Mouse (Mus musculus): ENCODE data around the gene Helt.

Helt gene

DNA sequence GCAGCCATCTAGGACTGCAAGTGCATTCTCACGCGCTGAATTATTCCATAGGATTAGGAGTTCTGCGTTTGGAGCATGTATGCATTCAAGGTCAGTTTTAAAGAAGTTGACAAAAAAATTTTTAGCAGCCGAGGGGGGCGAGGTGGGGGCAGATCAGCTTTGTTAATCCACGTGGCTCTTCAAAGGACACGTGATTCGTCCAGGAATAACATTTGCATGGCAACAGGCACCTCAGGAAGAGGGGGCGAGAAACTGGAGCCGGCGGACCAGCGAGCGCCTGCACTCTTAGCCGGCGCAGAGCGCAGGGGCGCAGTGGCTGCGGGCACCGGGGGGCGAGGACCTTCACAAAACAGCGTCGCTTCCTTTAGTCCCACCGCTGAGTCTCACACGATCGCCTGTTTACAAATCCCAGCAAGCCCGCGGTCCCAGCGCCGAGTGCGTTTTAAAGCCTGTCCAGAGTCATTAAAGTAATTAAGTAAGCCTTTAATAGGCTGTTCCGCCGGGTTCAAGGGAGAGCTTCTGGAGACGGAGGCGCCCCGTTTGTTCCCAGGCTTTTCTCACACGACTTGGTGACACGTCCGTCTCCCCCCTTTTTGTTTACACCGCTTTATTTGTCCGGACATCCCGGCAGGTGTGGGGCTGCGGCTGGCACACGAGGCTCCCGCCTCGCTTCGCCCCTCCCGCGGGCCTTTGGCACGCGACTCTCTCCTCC, at the start of gene Helt:
Gene Helt (minus strand): TSS at position 491 of the 712 bp plus-strand sequence.
- under 1% methylated on average over 50 of the region's 50 CpGs for WGBS

DNA sequence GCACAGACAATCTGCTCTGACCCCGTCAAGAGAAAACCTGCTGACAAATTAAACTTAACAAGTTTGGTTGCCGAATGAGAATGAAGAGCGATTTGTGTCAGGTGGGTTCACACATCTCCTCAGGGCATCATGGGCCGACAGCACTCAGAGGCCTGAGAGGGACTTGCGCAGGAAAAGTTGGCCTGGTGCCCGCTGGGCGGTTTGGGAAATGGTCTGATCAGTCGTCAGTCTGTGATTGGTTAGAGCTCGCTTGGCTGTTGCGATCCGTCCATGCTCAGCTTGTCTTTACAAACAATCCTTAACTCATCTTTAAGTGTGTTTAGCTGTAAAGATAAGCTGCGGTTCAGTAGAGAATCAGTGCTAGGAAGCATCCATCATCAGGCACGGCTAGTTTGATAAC, 47.8 kb upstream of the Helt start:
- WGBS = 82% methylated on average over 13 of the region's 13 CpGs

DNA sequence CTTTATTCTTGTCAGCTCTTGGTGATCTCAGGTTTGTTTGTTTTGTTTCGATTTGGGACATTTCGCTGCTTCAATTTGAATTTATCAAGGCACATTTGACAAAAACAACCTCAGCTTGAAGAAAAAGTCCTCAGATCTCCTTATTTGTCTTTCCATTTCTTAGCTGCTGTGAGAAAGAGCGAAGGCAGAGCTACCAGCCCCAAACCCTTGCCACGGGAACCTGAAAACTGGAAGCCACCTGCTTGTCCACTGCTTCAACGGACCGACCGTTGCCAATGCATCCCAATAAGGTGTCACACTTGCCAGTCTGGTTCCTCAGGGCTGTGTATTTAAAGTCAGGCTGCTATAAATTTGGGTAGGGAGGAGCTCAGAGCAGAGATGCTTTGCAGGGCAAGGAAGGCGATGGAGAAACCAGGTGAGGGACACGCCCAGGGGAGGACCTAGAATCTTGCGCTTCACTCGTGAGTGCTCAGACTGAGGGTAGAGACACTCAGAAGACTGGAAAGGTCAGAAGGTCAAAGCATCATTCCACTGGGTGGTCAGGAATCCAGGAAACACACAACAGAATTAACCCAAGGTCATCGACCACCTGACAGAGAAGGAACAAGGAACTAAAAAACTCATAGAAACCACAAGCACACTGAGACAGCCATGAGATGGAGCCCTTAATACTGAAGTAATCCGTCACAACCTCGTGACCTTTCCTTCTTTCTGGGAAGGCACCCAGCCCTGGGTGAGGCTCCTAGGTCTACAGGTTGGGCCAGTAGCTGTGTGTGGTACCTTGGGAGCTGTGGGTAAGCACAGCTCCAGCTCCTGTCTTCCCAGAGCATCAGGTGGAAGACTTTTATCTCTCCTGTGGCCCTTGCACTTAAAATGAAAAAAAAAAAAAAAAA, 46.2 kb upstream of the Helt start:
- 92% methylated on average over 14 of the region's 14 CpGs for WGBS

DNA sequence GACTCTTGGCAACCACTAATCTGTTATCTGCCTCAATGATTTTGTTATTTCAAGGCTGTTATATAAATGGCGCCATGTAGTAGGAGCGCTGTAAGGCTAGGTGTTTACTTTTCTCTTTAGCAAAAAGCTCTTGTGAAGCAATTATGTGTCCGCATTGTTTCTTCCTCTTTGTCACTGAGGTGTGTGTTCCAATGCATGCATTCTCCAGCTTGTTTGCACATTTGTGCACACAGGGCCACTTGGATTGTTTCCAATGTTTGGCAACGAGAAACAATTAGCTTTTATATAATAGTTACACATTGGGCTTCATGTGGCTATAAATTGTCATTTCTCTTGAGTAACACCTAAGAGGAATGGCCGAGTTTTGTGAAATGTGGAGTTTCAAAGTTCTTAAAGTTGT, 44.8 kb upstream of the Helt start:
- WGBS = 55% methylated on average over 5 of the region's 5 CpGs

DNA sequence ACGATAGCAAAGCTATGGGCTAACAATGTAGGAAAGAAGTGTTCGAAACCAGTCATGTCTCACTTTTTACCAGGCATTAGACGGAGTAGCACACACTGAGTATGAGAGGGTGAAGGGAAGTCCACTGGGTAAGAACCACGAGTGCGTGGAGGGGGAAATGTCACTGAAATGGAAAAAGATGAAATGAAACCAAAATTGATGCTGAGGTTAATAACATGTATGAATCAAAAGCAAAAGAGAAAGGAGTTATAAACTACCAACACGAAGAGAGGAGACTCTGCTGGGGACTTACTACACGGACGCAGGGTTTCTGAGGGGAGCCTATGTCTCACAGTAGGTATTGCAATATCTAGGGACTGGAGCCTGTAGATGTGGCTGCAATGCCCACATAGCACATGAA, 41.9 kb upstream of the Helt start:
- WGBS = 93% methylated on average over 8 of the region's 8 CpGs

DNA sequence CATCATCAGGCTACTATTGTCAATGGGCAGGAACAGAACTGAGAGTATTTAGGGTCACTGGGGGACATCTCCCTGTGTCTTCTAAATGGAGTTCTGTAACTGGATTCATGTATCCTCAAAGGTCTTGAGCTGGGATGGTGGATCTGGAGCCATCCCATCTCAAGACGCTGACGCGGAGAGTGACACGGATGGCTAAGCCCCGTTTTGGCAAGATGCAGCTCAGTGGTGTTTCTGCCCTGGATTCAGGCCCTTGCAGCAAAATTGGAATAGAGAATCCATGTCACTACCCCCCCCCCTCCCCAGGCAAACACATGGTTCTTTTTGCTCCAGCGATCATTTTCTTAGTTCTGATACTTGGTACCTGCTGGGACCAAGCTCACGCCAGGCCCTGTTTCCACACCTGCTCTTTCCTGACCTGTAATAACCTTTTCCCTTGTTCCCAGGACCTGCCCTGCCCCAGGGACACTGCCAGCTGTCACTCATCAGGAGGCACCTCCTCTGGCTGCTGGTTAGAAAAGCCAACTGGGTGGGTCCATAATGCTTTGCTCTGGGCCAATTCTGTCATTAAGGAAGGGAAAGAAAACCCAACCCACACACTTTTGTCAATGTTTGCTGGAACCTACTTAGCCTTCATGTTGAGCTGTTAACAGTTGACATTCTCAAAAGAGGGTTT, 38.1 kb upstream of the Helt start:
- WGBS = 93% methylated on average over 7 of the region's 7 CpGs

DNA sequence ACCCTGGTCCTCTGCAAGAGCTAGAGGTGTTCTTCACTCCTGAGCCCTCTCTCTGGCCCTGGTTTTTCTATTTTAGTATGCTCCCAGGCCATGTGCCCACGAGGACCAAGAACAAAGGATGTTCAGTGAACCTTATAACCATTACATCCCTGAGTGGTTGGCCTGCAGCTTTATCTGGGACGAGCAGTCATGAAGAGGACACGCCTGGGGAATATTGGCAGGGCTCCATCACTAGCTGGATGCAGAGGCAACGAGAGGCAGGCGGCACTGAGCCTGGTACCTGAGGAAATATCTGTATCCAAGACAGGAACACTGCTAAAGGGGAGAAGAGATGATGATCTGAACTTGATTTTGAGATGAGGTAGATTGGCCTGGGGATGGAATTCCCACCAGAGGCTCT, 37.3 kb upstream of the Helt start:
- WGBS = 70% methylated on average over 5 of the region's 5 CpGs

DNA sequence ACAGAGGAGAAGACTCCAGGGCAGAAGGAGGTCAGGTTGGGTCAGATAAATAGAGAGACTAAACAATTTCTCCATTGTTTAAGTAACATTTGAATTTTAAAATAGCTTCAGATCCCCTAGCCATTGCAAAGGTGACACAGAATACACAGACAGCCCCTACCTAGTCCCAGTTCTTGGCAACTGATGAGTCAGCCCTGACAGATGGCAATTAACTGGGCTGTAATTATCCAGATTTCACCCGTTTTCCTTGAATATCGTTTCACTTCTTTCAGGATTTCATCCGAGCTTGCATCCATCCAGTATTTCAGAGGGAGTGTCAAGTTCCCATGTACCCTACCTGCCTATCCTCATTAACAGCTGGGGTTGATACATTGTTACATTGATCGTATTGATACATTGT, 34.9 kb upstream of the Helt start:
- 67% methylated on average over 4 of the region's 4 CpGs for WGBS

DNA sequence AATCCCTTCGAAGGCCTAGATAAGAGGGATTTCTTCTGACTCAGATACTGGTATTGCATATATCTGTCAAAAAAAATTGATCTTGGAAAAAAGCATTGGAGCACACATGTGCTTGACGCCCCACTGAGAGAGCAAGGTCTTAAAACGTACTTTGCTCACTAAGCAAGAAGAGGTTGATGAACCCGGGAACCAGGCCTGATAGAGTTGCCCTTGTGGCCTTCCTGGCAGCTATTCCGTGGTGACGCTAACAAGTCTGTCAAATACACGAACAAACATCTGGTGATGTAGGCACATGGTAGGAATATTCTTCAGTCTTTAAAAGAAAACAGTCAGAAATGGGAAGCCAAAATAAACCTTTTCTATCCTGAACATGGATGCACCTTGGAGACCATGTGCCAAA, 32.8 kb upstream of the Helt start:
- 87% methylated on average over 7 of the region's 7 CpGs for WGBS

DNA sequence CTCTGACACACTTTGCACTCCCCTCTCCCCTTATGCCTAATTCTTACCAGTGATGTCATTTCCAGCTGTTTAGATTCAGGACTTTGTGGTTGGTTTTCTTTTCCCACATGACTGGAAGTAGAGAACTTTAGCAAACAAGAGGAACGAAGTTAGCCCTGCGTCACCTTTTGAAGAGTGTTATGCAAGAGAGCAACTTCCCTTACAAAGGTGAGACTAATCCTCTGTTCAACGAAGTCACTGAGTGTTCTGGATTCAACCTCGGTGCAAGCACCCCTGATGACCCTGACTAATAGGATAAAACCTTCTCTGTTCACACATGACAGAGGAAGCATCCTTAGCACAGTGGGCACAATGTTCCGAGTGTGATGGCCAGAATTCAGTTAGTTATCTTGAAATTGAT, 32.2 kb upstream of the Helt start:
- WGBS = 90% methylated on average over 5 of the region's 5 CpGs

DNA sequence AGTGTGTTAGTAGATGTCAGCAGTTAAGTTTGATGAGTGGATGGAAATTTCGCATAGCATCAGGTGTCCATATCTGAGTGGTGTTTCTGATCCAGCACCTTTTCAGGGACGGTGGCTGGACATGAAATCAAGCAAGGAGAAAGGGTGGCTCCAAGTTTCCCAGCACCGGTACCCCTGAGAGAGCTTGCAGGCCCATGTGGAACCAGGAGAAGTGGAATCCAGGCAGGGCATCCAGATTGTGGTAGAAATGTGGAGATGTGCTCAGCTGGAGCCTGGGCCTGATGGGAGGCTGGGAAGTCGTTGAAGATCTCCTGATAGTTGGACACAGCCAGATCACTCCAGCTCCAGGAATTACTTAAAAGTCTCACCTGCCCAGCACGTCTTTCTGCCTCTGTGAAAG, 30.2 kb upstream of the Helt start:
- 92% methylated on average over 5 of the region's 5 CpGs for WGBS

DNA sequence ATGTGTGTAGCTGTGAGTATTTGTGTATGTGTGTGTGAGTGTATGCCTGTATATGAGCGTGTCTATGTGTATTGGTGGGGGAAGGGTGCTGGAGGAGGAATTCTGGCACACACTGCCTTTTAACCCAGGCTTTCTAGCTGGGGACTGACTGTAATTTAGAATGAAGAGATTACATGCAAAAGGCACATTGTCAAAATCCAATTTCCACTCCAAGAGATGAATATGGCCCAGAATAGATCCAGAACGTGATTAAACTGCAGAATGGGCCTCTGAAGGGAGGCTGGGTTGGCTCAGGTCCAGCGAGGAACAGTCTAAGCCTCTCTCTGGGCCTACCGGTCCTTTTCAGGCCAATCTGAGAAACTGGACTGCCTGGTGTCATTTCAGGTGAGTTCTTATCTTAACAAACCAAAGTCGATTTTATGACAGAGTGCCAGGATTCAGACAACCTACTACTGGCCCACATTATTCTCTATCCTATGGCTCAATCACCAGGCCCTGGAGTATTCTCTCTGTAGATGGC, 29.3 kb upstream of the Helt start:
- WGBS = 38% methylated on average over 5 of the region's 5 CpGs

DNA sequence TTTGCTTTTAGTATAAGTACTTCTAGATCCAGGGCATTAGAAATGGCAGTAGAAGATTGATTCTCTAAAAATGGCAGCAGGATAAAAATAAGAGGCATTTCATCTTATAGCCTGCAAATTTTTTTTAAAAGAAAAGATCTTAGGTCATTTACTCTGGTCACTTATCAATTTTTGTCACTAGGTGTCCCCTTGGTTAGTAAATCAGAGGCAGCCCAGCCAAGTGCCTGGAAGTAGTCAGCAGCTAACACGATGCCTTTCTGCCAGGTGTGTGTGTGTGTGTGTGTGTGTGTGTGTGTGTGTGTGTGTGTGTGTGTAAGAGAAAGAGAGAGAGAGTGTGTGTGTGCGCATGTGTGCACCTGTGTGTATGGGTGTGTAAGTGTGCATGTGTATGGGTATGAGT, 28.4 kb upstream of the Helt start:
- 65% methylated on average over 2 of the region's 2 CpGs for WGBS

DNA sequence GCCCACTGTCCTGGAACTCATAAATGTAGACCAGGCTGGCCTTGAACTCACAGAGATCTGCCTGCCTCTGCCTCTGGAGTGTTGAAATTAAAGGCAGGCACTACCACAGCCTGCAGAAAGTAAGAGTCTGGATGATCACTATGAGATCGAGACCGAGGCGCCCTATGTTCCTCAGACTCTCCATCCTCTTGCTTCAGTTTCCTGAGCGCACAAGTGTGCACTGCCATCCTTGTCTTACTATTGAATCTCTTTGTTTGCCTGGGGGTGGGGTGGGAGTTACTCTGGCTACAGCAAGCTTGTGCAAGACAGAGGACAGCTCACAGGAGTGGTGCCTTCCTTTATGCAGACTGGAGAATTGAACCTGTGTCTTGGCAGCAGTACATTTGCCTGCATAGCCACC, 27.9 kb upstream of the Helt start:
- WGBS = 96% methylated on average over 4 of the region's 4 CpGs

DNA sequence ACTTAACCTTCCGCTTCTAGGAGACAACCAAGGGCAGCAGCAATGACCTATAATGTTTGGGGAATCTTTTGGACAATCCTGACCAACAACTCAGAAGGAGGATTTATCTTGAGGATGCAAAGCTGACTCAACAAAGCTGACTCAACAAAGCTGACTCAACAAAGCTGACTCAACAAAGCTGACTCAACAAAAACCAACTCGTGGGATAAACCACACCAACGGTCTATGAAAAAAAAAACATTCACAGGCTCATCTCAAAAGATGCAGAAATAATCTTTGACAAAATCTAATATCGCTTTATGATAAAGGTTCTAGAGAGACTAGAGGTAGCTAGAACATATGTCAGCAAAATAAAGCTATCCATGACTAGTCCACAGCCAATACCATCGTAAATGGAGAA, 24.3 kb upstream of the Helt start:
- WGBS = 80% methylated on average over 5 of the region's 5 CpGs

DNA sequence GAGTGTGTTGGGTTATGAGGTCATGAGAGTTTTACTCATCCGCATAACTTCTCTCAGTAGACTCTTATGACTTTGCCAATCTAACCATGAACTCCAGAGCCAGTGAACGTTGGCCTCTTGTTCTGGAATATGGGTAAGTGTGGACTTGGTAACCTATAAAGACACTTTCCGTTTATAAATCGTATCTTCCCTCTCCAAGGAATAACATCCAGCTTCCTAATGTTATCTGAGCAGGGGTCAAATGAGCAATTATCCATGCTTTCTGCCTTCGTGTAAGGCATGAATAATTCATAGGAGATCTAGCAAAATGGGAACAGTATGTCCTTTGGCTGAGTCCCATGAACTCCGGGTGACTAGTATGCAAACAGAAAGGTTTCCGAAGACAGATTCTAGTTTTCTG, 22.7 kb upstream of the Helt start:
- 72% methylated on average over 7 of the region's 7 CpGs for WGBS

DNA sequence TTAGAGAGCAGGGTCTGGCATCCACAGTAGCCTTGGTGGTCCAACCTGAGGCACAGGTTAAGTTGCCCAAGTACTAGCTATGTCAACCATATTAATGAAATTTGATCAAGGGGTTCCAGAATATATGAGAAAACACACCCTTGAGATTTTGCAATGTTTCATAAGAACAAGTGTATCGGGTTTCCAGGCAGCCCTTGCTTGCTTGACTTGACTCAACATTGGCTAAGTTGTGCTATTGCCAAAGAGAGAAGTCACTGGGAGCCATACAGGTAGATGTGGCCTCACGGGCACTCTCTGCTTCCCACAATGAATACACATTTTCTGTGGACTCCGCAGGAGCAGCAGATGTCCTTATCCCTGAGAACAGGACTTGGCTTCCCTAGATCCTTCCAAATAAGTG, 19.3 kb upstream of the Helt start:
- 88% methylated on average over 3 of the region's 3 CpGs for WGBS

DNA sequence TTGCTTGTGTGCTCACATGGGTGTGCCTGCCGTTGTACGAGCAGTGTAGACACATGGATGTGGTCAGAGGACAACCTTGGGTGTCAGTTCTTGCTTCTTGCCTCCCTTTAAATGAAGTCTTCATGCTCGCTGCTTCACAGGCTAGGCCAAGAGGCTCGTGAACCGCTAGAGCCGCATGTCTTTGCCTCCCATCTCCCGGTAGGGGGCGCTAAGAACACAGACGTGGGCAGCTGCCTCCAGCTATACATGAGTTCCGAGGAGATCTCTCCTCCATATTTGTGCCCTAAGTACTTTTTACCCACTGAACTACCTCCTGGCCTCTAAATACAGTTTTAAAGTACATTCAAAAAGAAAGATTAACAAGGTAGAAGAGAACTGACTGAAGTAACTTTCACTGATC, 16.7 kb upstream of the Helt start:
- 17% methylated on average over 10 of the region's 10 CpGs for whole genome bisulfite sequencing

DNA sequence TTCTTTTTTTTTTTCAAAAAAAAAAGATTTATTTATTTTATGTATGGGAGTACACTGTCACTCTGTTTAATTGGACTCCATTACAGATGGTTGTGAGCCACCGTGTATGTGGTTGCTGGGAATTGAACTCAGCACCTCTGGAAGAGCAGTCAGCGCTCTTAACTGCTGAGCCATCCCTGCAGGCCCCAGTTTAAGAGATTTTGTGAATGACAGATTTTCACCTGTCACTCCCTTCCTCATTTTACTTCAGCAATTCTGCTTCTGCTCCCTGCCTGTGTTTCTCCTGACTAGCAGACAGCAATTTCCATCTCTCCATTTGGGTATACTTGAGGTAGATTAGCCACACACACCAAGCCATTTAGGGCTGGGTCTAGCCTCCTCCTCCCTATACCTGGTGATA, 13.7 kb upstream of the Helt start:
- 89% methylated on average over 2 of the region's 2 CpGs for WGBS

DNA sequence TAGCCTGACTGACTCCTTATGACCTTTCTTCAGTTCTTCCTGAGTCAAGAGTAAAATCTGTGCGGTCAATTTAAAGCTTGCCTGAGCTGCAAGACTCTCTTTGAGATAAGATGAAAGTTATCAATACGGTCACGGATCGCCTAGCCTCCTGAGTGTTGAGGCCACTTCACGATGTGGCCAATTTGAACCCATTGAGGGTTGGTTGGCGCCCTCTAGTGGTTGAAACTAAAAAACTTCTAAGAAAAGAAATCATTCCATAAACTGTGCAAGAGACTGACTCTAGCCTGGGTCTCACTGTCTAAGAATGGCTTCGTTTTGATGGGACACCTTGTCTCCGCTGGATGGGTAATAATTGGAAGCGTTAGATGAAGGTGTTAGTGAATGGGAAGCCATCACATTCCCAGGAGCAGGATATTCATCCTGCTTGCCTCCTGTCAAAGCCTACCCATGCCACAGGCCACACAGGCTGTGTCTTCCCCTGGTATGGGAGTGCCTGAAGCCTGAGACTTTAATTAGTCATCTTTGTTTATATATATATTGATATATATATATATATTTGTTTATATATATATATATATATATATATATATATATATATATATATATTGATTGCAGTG, 11.4 kb upstream of the Helt start:
- 11% methylated on average over 9 of the region's 9 CpGs for WGBS

DNA sequence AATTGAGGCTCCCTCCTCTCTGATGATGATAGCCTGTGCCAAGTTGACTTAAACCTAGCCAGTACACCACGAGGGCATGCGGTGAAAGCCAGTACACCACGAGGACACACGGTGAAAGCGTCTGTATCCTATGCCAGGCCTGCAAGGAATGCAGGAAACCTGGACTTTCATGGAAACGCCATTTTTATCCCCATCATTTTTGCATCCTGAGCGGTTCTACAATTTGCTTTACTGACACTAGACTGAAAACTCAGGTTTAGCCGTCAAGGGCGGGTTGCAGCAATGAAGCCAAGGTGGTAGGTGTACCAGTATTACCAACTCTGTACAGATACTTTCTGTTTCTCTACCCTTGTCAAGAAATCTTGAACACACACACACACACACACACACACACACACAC, 7.7 kb upstream of the Helt start:
- 93% methylated on average over 9 of the region's 9 CpGs for WGBS

DNA sequence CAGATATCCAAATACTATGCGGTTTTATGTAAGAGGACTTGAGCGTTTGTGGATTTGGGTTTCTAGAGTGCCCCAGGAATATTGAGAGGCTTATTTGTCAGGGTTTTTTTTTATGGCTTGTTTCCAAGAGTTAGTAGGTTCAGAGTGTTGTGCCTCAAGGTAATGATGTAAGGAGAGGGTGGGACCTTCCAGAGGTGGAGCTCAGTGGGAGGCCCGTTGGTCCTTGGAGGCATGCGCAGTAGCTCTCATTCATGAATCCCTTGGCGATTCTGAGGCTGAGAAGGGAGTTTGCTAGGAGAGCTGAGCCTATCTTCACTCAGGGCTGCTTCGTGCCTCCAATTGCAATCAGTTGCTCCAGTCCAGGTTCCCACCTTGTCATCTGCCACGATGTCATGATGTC, 4.4 kb upstream of the Helt start:
- WGBS = 60% methylated on average over 7 of the region's 7 CpGs
